ENCODE assay signal across 10 mouse cellular contexts in genomic region chr13:24945567-24945966, GRCm38 (mm10). TPM values are rescaled to one million over a fixed set of nuclear protein-coding genes. Genes with fewer than 3 reads are reported as not detected.
DNase-seq lines count a peak whose midpoint lies in the region; ATAC-seq and TF ChIP-seq lines count a peak whose summit lies in the region.
"Had no signal": no experiment of that assay in that cellular context is flagged by ENCODE, and none has a peak within 500 bp of the region (broad histone marks: within the 10 kb centered on the region; RNA-seq: fewer than 3 reads in every experiment).

No protein-coding gene starts in this region.

- no peak for TF ChIP-seq CTCF in heart, adult 2 months (IDR thresholded peaks at IDR 0.05)

- H3K27me3 ChIP-seq in lung, embryonic 16.5 days (ENCODE audit: control insufficient read depth, insufficient read depth, low read depth, low read length) = no peaks in the 10 kb centered on the region
- H3K27me3 ChIP-seq in embryonic facial prominence, embryonic 14.5 days (replicated peaks; ENCODE audit: control insufficient read depth, insufficient read depth, low read length) = no peaks in the 10 kb centered on the region
- H3K27me3 ChIP-seq in stomach, embryonic 14.5 days (ENCODE audit: control insufficient read depth, insufficient read depth, low read length) = no peaks in the 10 kb centered on the region
- H3K27me3 ChIP-seq in heart, adult 2 months (ENCODE audit: control insufficient read depth, insufficient read depth, low read length) = no peaks in the 10 kb centered on the region

- no peak for TF ChIP-seq EP300 in heart, adult 2 months (IDR thresholded peaks at IDR 0.05; ENCODE audit: insufficient read depth, low read depth, low read length)

- H3K79me2 ChIP-seq in heart, adult 2 months (replicated peaks; ENCODE audit: control insufficient read depth, insufficient read depth, low read length) = no peaks in the 10 kb centered on the region

- no peak for TF ChIP-seq POLR2A in heart, adult 2 months (IDR thresholded peaks at IDR 0.05; ENCODE audit: insufficient read depth, low read depth, low read length)

- peak; percentile 89 for ATAC-seq in lung, embryonic 16.5 days (ENCODE audit: low read depth)
- peak; percentile 74 for ATAC-seq in embryonic facial prominence, embryonic 14.5 days (ENCODE audit: low read depth)
- ATAC-seq in stomach, embryonic 14.5 days (ENCODE audit: insufficient number of reproducible peaks, insufficient read depth, low FRiP score, low read depth) = peak; percentile 37; the same call in 1 of the 2 replicates

- no peaks in the 10 kb centered on the region for H3K9me3 ChIP-seq in lung, embryonic 16.5 days (ENCODE audit: control insufficient read depth, low read length)
- H3K9me3 ChIP-seq in embryonic facial prominence, embryonic 14.5 days (ENCODE audit: control insufficient read depth, low read length) = no peaks in the 10 kb centered on the region
- H3K9me3 ChIP-seq in stomach, embryonic 14.5 days (ENCODE audit: control insufficient read depth, low read depth, low read length) = no peaks in the 10 kb centered on the region
- H3K9me3 ChIP-seq: forebrain, embryonic 10.5 days had no signal

- peak; percentile 61 for DNase-seq in embryo, embryonic 10 days (ENCODE audit: low spot score)
- DNase-seq in embryo, embryonic 9.5 days (ENCODE audit: extremely low spot score) = no peak
- no peak for DNase-seq in lung, postnatal 14 days
- peak; percentile 66 for DNase-seq in embryonic facial prominence, embryonic 14.5 days (ENCODE audit: low spot score)
- DNase-seq in heart, adult 2 months = no peak
- DNase-seq in ovary, postnatal 36 days (ENCODE audit: low spot score) = no peak
- DNase-seq: adrenal gland, postnatal 10 days had no signal

- H3K4me2 ChIP-seq in lung, embryonic 16.5 days (ENCODE audit: low read depth, low read length) = no peak overlapping the region
- no peak overlapping the region for H3K4me2 ChIP-seq in embryonic facial prominence, embryonic 14.5 days (ENCODE audit: low read depth, low read length)
- H3K4me2 ChIP-seq in stomach, embryonic 14.5 days (replicated peaks; ENCODE audit: low read depth, low read length) = no peak overlapping the region

- no peaks in the 10 kb centered on the region for H3K4me1 ChIP-seq in lung, embryonic 16.5 days (replicated peaks; ENCODE audit: control insufficient read depth, insufficient read depth, low read length)
- no peaks in the 10 kb centered on the region for H3K4me1 ChIP-seq in embryonic facial prominence, embryonic 14.5 days (ENCODE audit: control insufficient read depth, insufficient read depth, low read length)
- H3K4me1 ChIP-seq in stomach, embryonic 14.5 days (ENCODE audit: control insufficient read depth, insufficient read depth, low read length) = 0 out of 2 replicates have a peak, but pooled peaks cover 2% of the 10 kb centered on the region
- no peaks in the 10 kb centered on the region for H3K4me1 ChIP-seq in heart, adult 2 months (ENCODE audit: control insufficient read depth, insufficient read depth, low read length)

- no peak overlapping the region for H3K9ac ChIP-seq in lung, embryonic 16.5 days (ENCODE audit: low read length)
- no peak overlapping the region for H3K9ac ChIP-seq in embryonic facial prominence, embryonic 14.5 days (ENCODE audit: low read depth, low read length)
- no peak overlapping the region for H3K9ac ChIP-seq in stomach, embryonic 14.5 days (replicated peaks; ENCODE audit: low read depth, low read length)
- no peak overlapping the region for H3K9ac ChIP-seq in heart, adult 2 months (ENCODE audit: low read depth, low read length)

- H3K27ac ChIP-seq in lung, embryonic 16.5 days (ENCODE audit: low read length) = peak overlapping the region; percentile 64
- H3K27ac ChIP-seq in embryonic facial prominence, embryonic 14.5 days (replicated peaks; ENCODE audit: low read depth, low read length) = no peak overlapping the region
- no peak overlapping the region for H3K27ac ChIP-seq in stomach, embryonic 14.5 days (ENCODE audit: low read length)
- H3K27ac ChIP-seq in heart, adult 2 months = no peak overlapping the region
- H3K27ac ChIP-seq: forebrain, embryonic 10.5 days had no signal

- H3K4me3 ChIP-seq in lung, embryonic 16.5 days (ENCODE audit: low read length) = no peak overlapping the region
- no peak overlapping the region for H3K4me3 ChIP-seq in embryonic facial prominence, embryonic 14.5 days (ENCODE audit: low read depth, low read length)
- no peak overlapping the region for H3K4me3 ChIP-seq in stomach, embryonic 14.5 days (ENCODE audit: low read depth, low read length)
- no peak overlapping the region for H3K4me3 ChIP-seq in heart, adult 2 months
- H3K4me3 ChIP-seq: forebrain, embryonic 10.5 days had no signal

- intact Hi-C loops in heart, adult 2 months (cut with DNase I) = no loop called here

- 19% methylated on average over 4 of the region's 4 CpGs for WGBS in lung, embryonic 16.5 days
- 8% methylated on average over 4 of the region's 4 CpGs for WGBS in embryonic facial prominence, embryonic 14.5 days
- WGBS in stomach, embryonic 14.5 days = 25% methylated on average over 4 of the region's 4 CpGs
- WGBS in heart, adult 2 months = 42% methylated on average over 4 of the region's 4 CpGs

- H3K36me3 ChIP-seq in lung, embryonic 16.5 days (ENCODE audit: control insufficient read depth, insufficient read depth, low read length) = no peaks in the 10 kb centered on the region
- no peaks in the 10 kb centered on the region for H3K36me3 ChIP-seq in embryonic facial prominence, embryonic 14.5 days (ENCODE audit: control insufficient read depth, insufficient read depth, low read length)
- H3K36me3 ChIP-seq in stomach, embryonic 14.5 days (ENCODE audit: control insufficient read depth, insufficient read depth, low read length) = no peaks in the 10 kb centered on the region
- no peaks in the 10 kb centered on the region for H3K36me3 ChIP-seq in heart, adult 2 months (ENCODE audit: control insufficient read depth, insufficient read depth, low read length)
- H3K36me3 ChIP-seq: forebrain, embryonic 10.5 days had no signal

RNA-seq across cellular contexts. Expression of gene Gpld1, which starts 2.6 kb away (rescaled TPM):
- polyA plus RNA-seq in lung, embryonic 16.5 days (2015; fragmentation: Nextera tagmentation; extraction: Ambion mirVana) = 1.7 and 1.9 TPM in 2 replicates
- polyA plus RNA-seq in embryonic facial prominence, embryonic 14.5 days (2014; fragmentation: Nextera tagmentation; extraction: Ambion mirVana) = 1.7 and 2.2 TPM in 2 replicates
- 3.9 and 4.1 TPM in 2 replicates for polyA plus RNA-seq in stomach, embryonic 14.5 days (2014; fragmentation: Nextera tagmentation; extraction: Ambion mirVana)
- total RNA-seq in heart, adult 2 months (2021) = 1 to 10 TPM; 2.1 to 2.7 TPM
- 0.98 and 1.6 TPM in 2 replicates for polyA plus RNA-seq in heart, adult 2 months (2012; rRNA removed)

RNA-seq across cellular contexts. Expression of gene Aldh5a1, which starts 8.1 kb away (rescaled TPM):
- polyA plus RNA-seq in lung, embryonic 16.5 days (2015; fragmentation: Nextera tagmentation; extraction: Ambion mirVana) = 7.1 and 7.6 TPM in 2 replicates
- polyA plus RNA-seq in embryonic facial prominence, embryonic 14.5 days (2014; fragmentation: Nextera tagmentation; extraction: Ambion mirVana) = 4.3 and 5.6 TPM in 2 replicates
- 9.3 and 10.6 TPM in 2 replicates for polyA plus RNA-seq in stomach, embryonic 14.5 days (2014; fragmentation: Nextera tagmentation; extraction: Ambion mirVana)
- total RNA-seq in heart, adult 2 months (2021) = 10 to 100 TPM; 26.7 to 28.7 TPM
- polyA plus RNA-seq in heart, adult 2 months (2012; rRNA removed) = 9.6 and 16.2 TPM in 2 replicates

Comparison
In these comparisons a context has a peak if more than half of its experiments do, and no peak if none do; other contexts are left out.
1. DNase-seq: peak in embryo, embryonic 10 days (single experiment) and embryonic facial prominence, embryonic 14.5 days (single experiment); none in embryo, embryonic 9.5 days (single experiment), lung, postnatal 14 days (single experiment), heart, adult 2 months (0 of 2) and ovary, postnatal 36 days (single experiment).
2. ATAC-seq: peak in every context shown above with its lines; median percentile 89 in lung, embryonic 16.5 days; 74 in embryonic facial prominence, embryonic 14.5 days; 37 in stomach, embryonic 14.5 days.